Mouse (Mus musculus) liver, adult 2 months (tissue): ENCODE measurements around the gene Gjc2.
A peak's percentile ranks its signal among the peaks of the same experiment; 100 is the strongest.

ENCODE experiments used
- CTCF ChIP-seq: fragments of 200-500 bp; IDR thresholded peaks from 2 replicates; pipeline ENCODE4 v1.5.1; 2011; ENCODE audit warnings: low read depth, low read length, control low read depth
- POLR2A ChIP-seq: fragments of 200-500 bp; IDR thresholded peaks from 2 replicates; pipeline ENCODE4 v1.6.1; 2011; ENCODE audit warnings: low read length, control low read depth; ENCODE audit not compliant: insufficient read depth; ENCODE audit errors: extremely low read depth

- TF ChIP-seq CTCF (no peak), POLR2A (peak; percentile 90)
Observed at GRCm38 (mm10) chr11:59208153-59208831, 25.3 kb upstream of the Gjc2 start, which contains the start of gene 2310033P09Rik.
